Mouse (Mus musculus) megakaryocyte, embryonic 14.5 days (primary cell): ENCODE measurements around the gene Kcnrg.

Source experiments
- FLI1 ChIP-seq: IDR thresholded peaks from 2 replicates; pipeline ENCODE4 v1.6.1; 2012; ENCODE audit warnings: low read length, inconsistent platforms, mixed read lengths
- GATA1 ChIP-seq: IDR thresholded peaks from 3 replicates; pipeline ENCODE4 v1.6.1; 2012; ENCODE audit warnings: mixed read lengths, low read length, inconsistent platforms, borderline replicate concordance

DNA sequence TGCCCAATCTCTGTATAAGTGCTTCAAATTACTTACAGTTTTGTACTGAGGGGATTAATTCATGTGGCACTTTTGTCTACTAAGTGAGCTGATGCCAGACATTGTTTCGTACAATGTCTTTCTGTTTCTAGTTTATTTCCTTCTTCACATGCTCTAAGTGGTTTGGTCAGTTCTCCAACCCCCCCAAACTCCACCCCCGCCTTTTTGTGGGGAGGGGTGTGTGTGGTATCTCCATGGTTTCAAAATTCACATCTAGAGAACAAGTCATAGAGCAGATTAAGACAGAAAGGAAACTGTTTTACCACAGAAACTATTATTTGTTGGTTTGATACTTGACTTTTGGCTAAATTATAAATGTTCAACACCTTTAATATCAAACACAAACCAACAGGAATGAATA is 13.1 kb downstream of the Kcnrg start:
- TF ChIP-seq GATA1 = no peak
- TF ChIP-seq FLI1 = no peak
